Mouse (Mus musculus) hindbrain, embryonic 15.5 days (tissue): ENCODE measurements at regions not wholly inside any gene's neighbourhood (a gene's known extent, or its start where the extent isn't known, plus 50 kb on each side); places are given as distances from the start of the nearest gene placed in this dataset.

Experiments
- ATAC-seq: fragments of 200-750 bp; cut with Nextera tagmentation; 2 replicates; pipeline ENCODE4 v1.8.0; 2017; ENCODE audit warnings: low read depth, moderate number of reproducible peaks, moderate TSS enrichment; ENCODE audit not compliant: low FRiP score
- H3K27ac ChIP-seq: fragments of 300-500 bp; sonication (generic); replicated peaks from 2 replicates; pipeline ENCODE4 v1.5.1; 2015; ENCODE audit warnings: mild to moderate bottlenecking, inconsistent platforms
- H3K27me3 ChIP-seq: fragments of 300-500 bp; sonication (generic); 2 replicates; pipeline ENCODE4 v1.6.1; 2015; ENCODE audit warnings: control low read depth, inconsistent platforms
- H3K36me3 ChIP-seq: fragments of 300-500 bp; sonication (generic); 2 replicates; pipeline ENCODE4 v1.6.1; 2015; ENCODE audit warnings: control low read depth, inconsistent platforms
- H3K4me1 ChIP-seq: fragments of 300-500 bp; sonication (generic); replicated peaks from 2 replicates; pipeline ENCODE4 v1.6.1; 2015; ENCODE audit warnings: control low read depth, inconsistent platforms
- H3K4me2 ChIP-seq: fragments of 300-500 bp; sonication (generic); 2 replicates; pipeline ENCODE4 v1.6.1; 2015; ENCODE audit warnings: moderate library complexity, mild to moderate bottlenecking, inconsistent platforms
- H3K4me3 ChIP-seq: fragments of 300-500 bp; sonication (generic); 2 replicates; pipeline ENCODE4 v1.5.1; 2015; ENCODE audit warnings: mild to moderate bottlenecking, inconsistent platforms
- H3K9ac ChIP-seq: fragments of 300-500 bp; sonication (generic); 2 replicates; pipeline ENCODE4 v1.6.1; 2015; ENCODE audit warnings: inconsistent platforms
- H3K9me3 ChIP-seq: fragments of 300-500 bp; sonication (generic); 2 replicates; pipeline ENCODE4 v1.6.1; 2016; ENCODE audit warnings: control low read depth, inconsistent platforms
- WGBS: fragments of 180-500 bp; shearing (Covaris S2); methylation state at CpG from one replicate; pipeline ENCODE4 v1.1.7; 2015; 5-methylcytosine and 5-hydroxymethylcytosine counted together

DNA sequence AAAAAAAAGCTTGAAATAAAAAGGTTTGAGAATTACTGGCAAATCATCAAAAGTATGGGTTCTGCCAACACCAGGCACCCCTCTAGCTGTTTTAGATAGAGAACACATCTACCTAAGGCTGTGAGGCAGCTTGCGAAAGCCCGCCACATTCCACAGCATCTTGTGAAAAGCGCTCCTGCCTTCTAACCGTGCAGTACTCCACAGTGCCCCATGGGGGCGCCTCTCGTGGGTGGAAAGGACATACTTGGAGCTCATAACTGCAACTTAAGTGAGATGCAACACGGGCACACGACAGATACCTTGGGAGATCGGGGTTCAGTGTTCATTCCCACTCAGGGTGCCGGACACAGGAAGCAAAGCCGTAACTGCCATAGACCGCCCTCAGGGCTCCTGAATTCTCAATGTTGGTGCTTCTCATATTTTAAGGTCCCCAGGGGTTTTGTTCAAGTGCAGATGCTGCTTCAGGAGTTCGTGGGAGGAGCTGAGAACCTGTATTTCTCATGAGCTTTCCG is 149.9 kb downstream of the Hibadh start:
- no peak overlapping the region for H3K4me2 ChIP-seq
- H3K9me3 ChIP-seq = no peaks in the 10 kb centered on the region
- no peak for ATAC-seq
- no peak overlapping the region for H3K9ac ChIP-seq
- no peaks in the 10 kb centered on the region for H3K36me3 ChIP-seq
- no peaks in the 10 kb centered on the region for H3K27me3 ChIP-seq
- 80% methylated on average over 14 of the region's 14 CpGs for WGBS
- no peak overlapping the region for H3K27ac ChIP-seq
- H3K4me1 ChIP-seq = 0 out of 2 replicates have a peak, but pooled peaks cover 3% of the 10 kb centered on the region
- H3K4me3 ChIP-seq = no peak overlapping the region

DNA sequence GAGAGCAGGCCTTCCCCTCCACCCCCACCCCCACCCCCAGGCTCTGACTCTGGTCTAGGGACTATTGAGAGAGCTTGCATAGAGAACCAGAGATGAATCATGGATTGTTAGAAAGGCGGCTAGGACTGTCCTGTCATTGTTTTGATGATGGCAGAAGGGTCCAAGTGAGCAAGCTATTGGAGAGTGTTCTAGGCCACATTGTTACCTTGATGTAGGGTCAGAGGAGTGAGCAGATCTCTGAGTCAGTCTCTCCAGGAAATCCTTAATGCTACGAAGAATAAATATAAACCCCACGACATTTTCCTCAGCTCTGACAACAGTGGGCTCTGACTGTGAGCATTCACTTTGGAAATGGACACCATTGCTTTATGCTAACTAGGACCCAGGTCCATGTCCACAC is 144.9 kb downstream of the Hibadh start:
- no peak overlapping the region for H3K9ac ChIP-seq
- ATAC-seq = no peak
- H3K27me3 ChIP-seq = no peaks in the 10 kb centered on the region
- H3K4me2 ChIP-seq = no peak overlapping the region
- 74% methylated on average over 3 of the region's 3 CpGs for WGBS
- H3K9me3 ChIP-seq = no peaks in the 10 kb centered on the region
- H3K4me1 ChIP-seq = 0 out of 2 replicates have a peak, but pooled peaks cover 3% of the 10 kb centered on the region
- no peaks in the 10 kb centered on the region for H3K36me3 ChIP-seq
- H3K4me3 ChIP-seq = no peak overlapping the region
- H3K27ac ChIP-seq = no peak overlapping the region

DNA sequence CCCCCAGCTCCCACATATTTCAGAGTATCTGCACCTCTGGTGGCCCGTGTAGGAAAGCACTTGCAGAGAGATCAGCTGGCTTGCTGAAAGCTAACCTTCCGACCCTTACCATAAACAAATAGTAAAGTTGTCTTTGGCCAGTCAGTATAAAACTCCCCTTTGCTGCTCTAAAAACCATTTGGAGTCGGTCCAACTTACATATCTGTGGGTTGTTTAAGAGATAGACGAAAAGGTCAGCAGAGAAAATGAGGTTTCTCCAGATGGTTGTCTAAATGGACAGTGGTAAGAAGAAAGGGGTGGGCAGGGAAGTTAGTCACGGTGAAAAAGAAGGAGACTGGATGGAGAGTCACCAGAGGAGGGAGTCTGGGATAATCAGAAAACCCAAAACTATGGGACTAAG is 144.3 kb downstream of the Hibadh start:
- no peak overlapping the region for H3K4me2 ChIP-seq
- H3K4me3 ChIP-seq = no peak overlapping the region
- no peak for ATAC-seq
- H3K27me3 ChIP-seq = no peaks in the 10 kb centered on the region
- H3K4me1 ChIP-seq = 0 out of 2 replicates have a peak, but pooled peaks cover 3% of the 10 kb centered on the region
- no peak overlapping the region for H3K9ac ChIP-seq
- H3K9me3 ChIP-seq = no peaks in the 10 kb centered on the region
- 70% methylated on average over 5 of the region's 5 CpGs for WGBS
- no peak overlapping the region for H3K27ac ChIP-seq
- no peaks in the 10 kb centered on the region for H3K36me3 ChIP-seq
